Mouse (Mus musculus): Measurements from ENCODE around the gene Tbl3. TPM values are rescaled to one million over a fixed set of nuclear protein-coding genes. Genes with fewer than 3 reads are reported as not detected.
A peak's percentile ranks its signal among the peaks of the same experiment; 100 is the strongest.

The Tbl3 gene
- polyA plus RNA-seq, 1 experiment from 2014 or later = 85.5 TPM

DNA sequence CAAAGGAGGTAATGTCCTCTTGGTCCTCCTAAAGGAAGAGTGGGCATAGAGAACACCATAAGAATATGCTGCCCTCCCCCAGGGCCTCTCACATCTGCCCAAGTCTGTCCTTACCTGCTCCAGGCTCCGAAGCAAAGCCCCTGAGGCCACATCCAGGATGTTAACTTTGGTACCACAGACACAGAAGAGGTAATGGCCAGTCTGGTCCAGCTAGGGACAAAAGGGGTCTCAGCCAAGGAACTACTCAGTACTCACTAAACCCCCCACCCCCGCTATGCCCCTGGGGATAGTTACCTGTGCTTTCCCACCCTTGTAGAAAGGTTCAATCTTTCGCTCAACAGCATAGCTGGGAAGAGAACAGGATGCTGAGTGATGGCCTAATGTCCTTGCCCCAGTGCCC, 1.6 kb downstream of the Tbl3 start:
- H3K9me3 ChIP-seq (ENCODE audit: control insufficient read depth, low read length) = no peaks in the 10 kb centered on the region
- H3K4me2 ChIP-seq (ENCODE audit: low read length) = no peak overlapping the region
- peaks cover 16% of the 10 kb centered on the region for H3K4me1 ChIP-seq (replicated peaks; ENCODE audit: control insufficient read depth, insufficient read depth, low read length)
- H3K9ac ChIP-seq (replicated peaks; ENCODE audit: low read depth, low read length) = no peak overlapping the region
- H3K36me3 ChIP-seq (ENCODE audit: control insufficient read depth, insufficient read depth) = peaks cover 23% of the 10 kb centered on the region
- H3K27me3 ChIP-seq (replicated peaks; ENCODE audit: control insufficient read depth, insufficient read depth, low read length) = no peaks in the 10 kb centered on the region
- H3K27ac ChIP-seq (ENCODE audit: low read length) = no peak overlapping the region
- no peak for ATAC-seq
- 96% methylated on average over 3 of the region's 3 CpGs for WGBS
- H3K4me3 ChIP-seq (replicated peaks; ENCODE audit: low read length) = no peak overlapping the region

DNA sequence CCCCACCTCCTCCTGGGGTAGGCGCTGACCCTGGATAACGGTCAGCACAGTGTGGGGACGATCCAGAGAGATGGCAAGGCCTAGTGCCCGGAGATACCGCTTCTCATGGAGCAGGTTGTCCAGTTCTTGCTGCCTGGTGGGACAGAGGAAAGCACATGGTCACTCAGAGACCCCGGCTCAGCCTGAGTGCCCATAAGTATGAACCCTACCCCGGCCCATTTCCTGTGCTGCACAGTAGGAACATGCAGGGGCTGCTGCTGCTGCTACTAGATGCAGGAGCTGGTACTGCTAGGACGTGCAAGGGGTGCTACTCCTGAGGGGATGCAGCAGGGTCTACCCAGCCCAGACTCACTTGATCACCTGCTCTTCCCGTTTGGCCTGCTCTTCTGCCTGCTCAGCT, 6.2 kb downstream of the Tbl3 start:
- no peak overlapping the region for H3K27ac ChIP-seq (ENCODE audit: low read length)
- no peak for ATAC-seq
- no peak overlapping the region for H3K4me2 ChIP-seq (ENCODE audit: low read length)
- no peak overlapping the region for H3K4me3 ChIP-seq (replicated peaks; ENCODE audit: low read length)
- H3K9me3 ChIP-seq (ENCODE audit: control insufficient read depth, low read length) = no peaks in the 10 kb centered on the region
- no peak overlapping the region for H3K9ac ChIP-seq (replicated peaks; ENCODE audit: low read depth, low read length)
- peaks cover 24% of the 10 kb centered on the region for H3K36me3 ChIP-seq (ENCODE audit: control insufficient read depth, insufficient read depth)
- no peaks in the 10 kb centered on the region for H3K27me3 ChIP-seq (replicated peaks; ENCODE audit: control insufficient read depth, insufficient read depth, low read length)
- peaks cover 10% of the 10 kb centered on the region for H3K4me1 ChIP-seq (replicated peaks; ENCODE audit: control insufficient read depth, insufficient read depth, low read length)
- 93% methylated on average over 9 of the region's 9 CpGs for WGBS

DNA sequence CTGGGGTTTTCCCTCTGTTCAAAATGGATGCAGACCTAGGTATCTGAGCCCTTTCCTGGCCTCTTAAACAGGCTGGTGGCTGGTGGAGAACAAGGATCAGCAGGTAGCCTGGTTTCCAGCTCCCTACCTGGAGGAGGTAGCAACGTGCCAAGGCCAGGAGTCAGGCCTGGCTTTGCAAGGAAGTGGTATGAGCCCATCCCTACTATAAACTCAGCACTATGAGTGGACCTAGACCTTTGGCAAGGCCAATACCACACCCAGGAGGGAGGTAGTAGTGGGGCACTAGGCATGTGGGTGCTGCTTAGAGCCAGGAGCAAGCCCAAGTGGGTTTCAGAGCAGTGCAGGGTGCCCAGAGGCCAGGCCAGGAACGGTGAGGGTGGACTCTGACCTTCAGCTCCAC, 8.0 kb downstream of the Tbl3 start:
- H3K4me2 ChIP-seq (ENCODE audit: low read length) = no peak overlapping the region
- no peaks in the 10 kb centered on the region for H3K27me3 ChIP-seq (replicated peaks; ENCODE audit: control insufficient read depth, insufficient read depth, low read length)
- peaks cover 23% of the 10 kb centered on the region for H3K36me3 ChIP-seq (ENCODE audit: control insufficient read depth, insufficient read depth)
- H3K9ac ChIP-seq (replicated peaks; ENCODE audit: low read depth, low read length) = no peak overlapping the region
- peaks cover 15% of the 10 kb centered on the region for H3K4me1 ChIP-seq (replicated peaks; ENCODE audit: control insufficient read depth, insufficient read depth, low read length)
- WGBS = 85% methylated on average over 2 of the region's 2 CpGs
- H3K9me3 ChIP-seq (ENCODE audit: control insufficient read depth, low read length) = no peaks in the 10 kb centered on the region
- H3K27ac ChIP-seq (ENCODE audit: low read length) = no peak overlapping the region
- no peak overlapping the region for H3K4me3 ChIP-seq (replicated peaks; ENCODE audit: low read length)
- ATAC-seq = no peak

DNA sequence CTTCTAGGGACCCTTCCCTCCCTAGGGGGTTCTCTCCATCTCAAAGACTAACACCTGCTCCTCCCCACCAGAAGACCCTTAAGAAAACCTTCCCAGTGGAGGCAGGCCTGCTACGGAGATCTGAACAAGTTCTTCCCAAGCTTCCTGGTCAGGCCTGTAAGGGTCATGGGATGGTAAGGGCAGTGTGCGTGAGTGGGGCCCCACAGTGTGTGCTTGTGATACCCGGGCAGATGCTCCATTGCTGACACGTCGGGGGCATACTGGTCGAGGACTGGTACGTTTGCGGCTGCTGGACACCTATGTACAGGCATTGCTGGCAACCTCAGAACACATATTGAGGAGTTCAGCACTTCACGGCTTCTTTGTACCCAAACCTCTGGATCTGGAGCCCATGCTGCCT, 8.7 kb downstream of the Tbl3 start:
- H3K27me3 ChIP-seq (replicated peaks; ENCODE audit: control insufficient read depth, insufficient read depth, low read length) = no peaks in the 10 kb centered on the region
- no peaks in the 10 kb centered on the region for H3K9me3 ChIP-seq (ENCODE audit: control insufficient read depth, low read length)
- 74% methylated on average over 9 of the region's 9 CpGs for WGBS
- peaks cover 15% of the 10 kb centered on the region for H3K4me1 ChIP-seq (replicated peaks; ENCODE audit: control insufficient read depth, insufficient read depth, low read length)
- H3K27ac ChIP-seq (ENCODE audit: low read length) = no peak overlapping the region
- H3K9ac ChIP-seq (replicated peaks; ENCODE audit: low read depth, low read length) = no peak overlapping the region
- H3K4me2 ChIP-seq (ENCODE audit: low read length) = no peak overlapping the region
- H3K36me3 ChIP-seq (ENCODE audit: control insufficient read depth, insufficient read depth) = peaks cover 17% of the 10 kb centered on the region
- ATAC-seq = no peak
- H3K4me3 ChIP-seq (replicated peaks; ENCODE audit: low read length) = no peak overlapping the region

DNA sequence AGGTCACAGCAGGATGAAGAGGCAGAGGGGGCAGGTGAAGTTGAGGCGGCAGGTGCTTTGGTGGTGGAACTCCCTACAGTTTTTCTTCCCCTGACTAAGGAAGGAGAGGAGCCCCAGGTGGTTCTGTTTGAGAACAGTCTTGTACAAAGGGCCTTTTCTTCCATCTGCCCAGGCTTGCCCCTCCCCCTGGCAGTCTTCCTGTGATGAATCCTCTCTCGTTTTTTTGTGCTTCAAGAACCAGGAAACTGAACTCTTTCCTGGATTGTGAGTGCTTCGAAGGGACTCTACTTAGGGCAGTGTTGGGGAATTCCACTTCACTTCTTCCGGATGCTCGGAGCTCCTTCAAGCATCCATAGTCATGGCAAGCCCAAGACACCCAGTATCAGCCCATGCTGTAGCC, 9.5 kb downstream of the Tbl3 start:
- Histone ChIP-seq H3K27ac (ENCODE audit: low read length) (no peak overlapping the region), H3K4me3 (replicated peaks; ENCODE audit: low read length) (no peak overlapping the region), H3K4me2 (ENCODE audit: low read length) (no peak overlapping the region), H3K4me1 (replicated peaks; ENCODE audit: control insufficient read depth, insufficient read depth, low read length) (peaks cover 15% of the 10 kb centered on the region), H3K36me3 (ENCODE audit: control insufficient read depth, insufficient read depth) (peaks cover 17% of the 10 kb centered on the region), H3K9me3 (ENCODE audit: control insufficient read depth, low read length) (no peaks in the 10 kb centered on the region), H3K9ac (replicated peaks; ENCODE audit: low read depth, low read length) (no peak overlapping the region), H3K27me3 (replicated peaks; ENCODE audit: control insufficient read depth, insufficient read depth, low read length) (no peaks in the 10 kb centered on the region)
- ATAC-seq = no peak
- 12% methylated on average over 5 of the region's 5 CpGs for WGBS

DNA sequence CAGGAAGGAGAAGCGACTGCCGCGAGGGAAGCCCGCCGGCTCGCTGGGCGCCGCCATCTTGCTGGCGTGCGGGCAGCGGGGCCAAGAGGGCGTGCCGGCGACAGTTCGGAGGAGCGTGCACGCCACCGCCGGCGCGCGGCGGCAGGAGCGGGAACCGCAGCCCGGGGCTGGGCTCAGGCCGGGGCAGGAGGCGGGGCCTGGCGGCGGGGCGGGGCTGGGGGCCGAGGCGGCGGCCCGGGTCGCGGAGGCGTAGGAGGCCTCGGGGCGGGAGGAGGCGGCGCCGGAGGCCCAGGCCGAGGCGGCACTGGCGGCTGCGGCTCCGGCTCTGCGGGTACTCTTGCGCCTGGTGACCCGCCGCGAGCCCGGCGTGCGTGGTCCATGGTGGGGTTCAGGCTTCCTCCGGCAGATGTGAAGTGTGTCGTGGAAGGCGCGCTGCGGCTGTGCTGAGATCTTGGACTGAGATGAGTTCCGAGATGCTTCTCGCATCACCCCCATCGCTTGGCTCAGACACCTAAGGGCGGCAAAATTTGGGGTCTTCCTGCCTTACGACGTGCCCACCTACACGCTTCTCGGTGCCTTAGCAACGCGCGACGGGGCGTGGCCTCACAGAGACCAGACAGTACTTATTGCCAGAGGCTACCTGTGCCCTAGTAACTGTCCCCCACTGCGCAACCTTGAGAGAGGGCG, 11.3 kb downstream of the Tbl3 start, which contains the start of the genes Gfer and Noxo1:
TSS of gene Gfer (minus strand) at position 146 of the 687 bp plus-strand sequence.
TSS of gene Noxo1 (plus strand) at position 224 of the 687 bp plus-strand sequence.
- ATAC-seq = peak; percentile 91
- H3K4me3 ChIP-seq (replicated peaks; ENCODE audit: low read length) = peak within 1 kb of the TSS; percentile 79
- peak within 1 kb of the TSS; percentile 70 for H3K4me2 ChIP-seq (ENCODE audit: low read length)
- peaks cover 15% of the 10 kb centered on the region for H3K4me1 ChIP-seq (replicated peaks; ENCODE audit: control insufficient read depth, insufficient read depth, low read length)
- H3K9ac ChIP-seq (replicated peaks; ENCODE audit: low read depth, low read length) = peak within 1 kb of the TSS; percentile 87
- under 1% methylated on average over 74 of the region's 76 CpGs for WGBS
- peak within 1 kb of the TSS; percentile 90 for H3K27ac ChIP-seq (ENCODE audit: low read length)
- peaks cover 5% of the 10 kb centered on the region for H3K36me3 ChIP-seq (ENCODE audit: control insufficient read depth, insufficient read depth)
- no peaks in the 10 kb centered on the region for H3K27me3 ChIP-seq (replicated peaks; ENCODE audit: control insufficient read depth, insufficient read depth, low read length)
- H3K9me3 ChIP-seq (ENCODE audit: control insufficient read depth, low read length) = no peaks in the 10 kb centered on the region

DNA sequence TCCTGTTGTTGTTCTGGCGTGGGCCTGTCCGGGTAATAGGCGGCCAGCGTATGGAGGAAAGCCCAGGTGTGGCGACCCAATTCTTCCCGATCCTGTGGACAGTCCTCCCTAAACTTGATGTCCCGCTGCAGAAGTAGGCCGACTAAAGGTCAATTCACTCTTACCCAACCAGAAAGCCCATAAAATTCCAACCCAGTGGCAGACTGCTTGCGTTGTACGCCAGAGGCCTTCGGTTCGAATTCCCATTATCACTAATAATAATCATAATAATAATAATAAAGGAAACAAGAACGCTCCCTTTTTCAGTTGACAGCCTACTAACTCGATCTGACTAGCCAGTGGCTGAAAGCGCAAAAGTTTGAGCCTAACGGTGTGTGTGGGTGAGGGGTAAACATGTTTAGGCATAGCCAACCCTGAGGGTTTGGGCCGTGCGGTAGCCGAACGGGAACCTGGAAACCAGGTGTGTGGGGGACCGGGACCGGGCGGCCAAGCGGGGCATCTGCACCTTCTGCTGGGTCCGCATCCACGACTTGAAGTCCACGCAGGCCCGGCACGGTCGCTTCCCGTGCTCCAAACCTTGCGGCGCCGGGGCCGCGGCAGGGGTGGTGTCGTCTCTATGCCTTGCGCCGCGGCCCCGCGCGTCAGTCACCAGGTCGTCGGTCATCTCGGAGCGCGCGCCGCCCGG, 12.0 kb downstream of the Tbl3 start:
- peaks cover 19% of the 10 kb centered on the region for H3K4me1 ChIP-seq (replicated peaks; ENCODE audit: control insufficient read depth, insufficient read depth, low read length)
- ATAC-seq = peak; percentile 43
- peak overlapping the region; percentile 70 for H3K4me2 ChIP-seq (ENCODE audit: low read length)
- 6% methylated on average over 51 of the region's 51 CpGs for WGBS
- H3K27me3 ChIP-seq (replicated peaks; ENCODE audit: control insufficient read depth, insufficient read depth, low read length) = no peaks in the 10 kb centered on the region
- H3K36me3 ChIP-seq (ENCODE audit: control insufficient read depth, insufficient read depth) = no peaks in the 10 kb centered on the region; the same call in none of the 2 replicates
- peak overlapping the region; percentile 87 for H3K9ac ChIP-seq (replicated peaks; ENCODE audit: low read depth, low read length)
- H3K9me3 ChIP-seq (ENCODE audit: control insufficient read depth, low read length) = no peaks in the 10 kb centered on the region
- peak overlapping the region; percentile 79 for H3K4me3 ChIP-seq (replicated peaks; ENCODE audit: low read length)
- H3K27ac ChIP-seq (ENCODE audit: low read length) = peak overlapping the region; percentile 90

DNA sequence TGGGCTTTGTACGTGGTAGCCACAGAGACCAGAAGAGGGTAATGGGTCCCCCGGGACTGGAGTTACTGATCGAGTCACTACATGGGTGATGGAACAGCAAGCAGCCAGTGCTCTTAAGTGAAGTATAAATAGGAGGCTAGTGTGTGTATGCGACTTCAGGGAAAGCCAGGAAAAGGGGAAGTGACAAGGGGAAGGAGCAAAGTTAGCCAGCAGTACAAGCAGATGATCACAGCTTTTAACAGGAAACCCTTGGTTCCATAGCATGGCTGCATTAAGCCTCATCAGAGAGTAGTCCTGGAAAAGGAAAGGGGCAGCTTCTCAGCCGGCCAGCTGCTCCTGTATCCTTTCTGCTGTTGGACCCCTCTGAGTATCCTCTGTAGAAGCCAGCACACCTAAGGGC, 15.1 kb downstream of the Tbl3 start:
- Histone ChIP-seq H3K4me1 (replicated peaks; ENCODE audit: control insufficient read depth, insufficient read depth, low read length) (peaks cover 39% of the 10 kb centered on the region), H3K9me3 (ENCODE audit: control insufficient read depth, low read length) (no peaks in the 10 kb centered on the region), H3K36me3 (ENCODE audit: control insufficient read depth, insufficient read depth) (no peaks in the 10 kb centered on the region), H3K27ac (ENCODE audit: low read length) (no peak overlapping the region), H3K27me3 (replicated peaks; ENCODE audit: control insufficient read depth, insufficient read depth, low read length) (peaks cover 14% of the 10 kb centered on the region), H3K4me2 (ENCODE audit: low read length) (no peak overlapping the region), H3K4me3 (replicated peaks; ENCODE audit: low read length) (no peak overlapping the region), H3K9ac (replicated peaks; ENCODE audit: low read depth, low read length) (no peak overlapping the region)
- no peak for ATAC-seq
- WGBS = 88% methylated on average over 5 of the region's 5 CpGs

DNA sequence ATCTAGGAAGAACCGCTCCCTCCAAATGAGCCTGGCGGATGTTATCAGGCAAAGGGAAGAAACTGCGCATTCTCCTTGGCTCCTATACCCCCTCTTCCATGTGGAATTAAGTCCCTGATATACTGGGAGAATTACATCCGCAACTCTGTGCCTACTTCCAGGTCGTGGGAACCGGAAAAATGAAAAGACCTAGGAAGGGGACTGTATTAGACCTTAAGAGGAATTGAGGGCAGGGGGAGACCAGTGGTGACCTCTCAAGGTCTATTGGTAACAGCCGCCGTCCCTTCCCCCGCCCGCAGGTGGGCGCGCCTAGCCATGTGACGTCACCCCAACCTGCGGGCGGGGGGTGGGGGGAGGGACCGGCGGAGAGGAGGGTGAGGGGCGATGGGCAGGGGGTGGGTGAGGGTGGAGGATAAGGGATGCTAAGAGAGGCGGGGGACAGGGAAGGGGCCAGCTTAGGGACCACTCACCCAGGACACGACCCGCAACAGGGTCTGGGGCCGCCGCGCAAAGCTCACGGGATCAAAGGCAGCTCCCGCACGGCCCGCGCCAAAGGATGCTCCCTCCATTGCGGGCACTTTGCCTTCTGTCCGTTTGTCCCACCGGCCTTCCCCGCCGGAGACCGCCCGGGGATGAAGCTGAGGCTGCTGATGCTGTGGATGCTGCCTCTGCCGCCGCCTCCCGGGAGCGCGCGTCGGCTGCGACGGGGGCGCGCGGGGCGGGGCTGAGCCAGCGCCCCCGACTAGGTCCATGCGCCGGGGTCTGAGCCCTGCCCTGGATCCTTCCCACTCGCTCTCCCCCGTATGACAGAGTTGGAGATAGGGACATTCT, 18.0 kb downstream of the Tbl3 start, which contains the start of gene Syngr3:
TSS of gene Syngr3 (minus strand) at position 705 of the 831 bp plus-strand sequence.
- peak within 1 kb of the TSS; percentile 68 for H3K4me2 ChIP-seq (ENCODE audit: low read length)
- no peaks in the 10 kb centered on the region for H3K36me3 ChIP-seq (ENCODE audit: control insufficient read depth, insufficient read depth)
- peak; percentile 70 for ATAC-seq
- peak within 1 kb of the TSS; percentile 98 for H3K9ac ChIP-seq (replicated peaks; ENCODE audit: low read depth, low read length)
- H3K27me3 ChIP-seq (replicated peaks; ENCODE audit: control insufficient read depth, insufficient read depth, low read length) = peaks cover 14% of the 10 kb centered on the region
- peak within 1 kb of the TSS; percentile 90 for H3K4me3 ChIP-seq (replicated peaks; ENCODE audit: low read length)
- H3K4me1 ChIP-seq (replicated peaks; ENCODE audit: control insufficient read depth, insufficient read depth, low read length) = peaks cover 28% of the 10 kb centered on the region
- H3K27ac ChIP-seq (ENCODE audit: low read length) = peak within 1 kb of the TSS; percentile 78
- H3K9me3 ChIP-seq (ENCODE audit: control insufficient read depth, low read length) = no peaks in the 10 kb centered on the region
- under 1% methylated on average over 52 of the region's 55 CpGs for WGBS

Measured in forebrain, embryonic 16.5 days (tissue).